Mouse (Mus musculus) intestine, embryonic 15.5 days (tissue): Measurements from ENCODE around the gene Crispld2. TPM values are rescaled to one million over a fixed set of nuclear protein-coding genes. Genes with fewer than 3 reads are reported as not detected.

Experiments used
- ATAC-seq: fragments of 200-750 bp; cut with Nextera tagmentation; 2 replicates; pipeline ENCODE4 v1.8.0; 2017; ENCODE audit warnings: moderate TSS enrichment, moderate library complexity
- H3K27ac ChIP-seq: fragments of 300-500 bp; sonication (generic); 2 replicates; pipeline ENCODE4 v1.5.1; 2015; ENCODE audit warnings: mild to moderate bottlenecking, inconsistent platforms
- H3K27me3 ChIP-seq: fragments of 300-500 bp; sonication (generic); replicated peaks from 2 replicates; pipeline ENCODE4 v1.6.1; 2015; ENCODE audit warnings: inconsistent platforms
- H3K36me3 ChIP-seq: fragments of 300-500 bp; sonication (generic); 2 replicates; pipeline ENCODE4 v1.6.1; 2015; ENCODE audit warnings: inconsistent platforms
- H3K4me1 ChIP-seq: fragments of 300-500 bp; sonication (generic); replicated peaks from 2 replicates; pipeline ENCODE4 v1.6.1; 2015; ENCODE audit warnings: inconsistent platforms
- H3K4me2 ChIP-seq: fragments of 300-500 bp; sonication (generic); replicated peaks from 2 replicates; pipeline ENCODE4 v1.6.1; 2015; ENCODE audit warnings: mild to moderate bottlenecking, inconsistent platforms
- H3K4me3 ChIP-seq: fragments of 300-500 bp; sonication (generic); replicated peaks from 2 replicates; pipeline ENCODE4 v1.5.1; 2015; ENCODE audit warnings: inconsistent platforms
- H3K9ac ChIP-seq: fragments of 300-500 bp; sonication (generic); 2 replicates; pipeline ENCODE4 v1.6.1; 2015; ENCODE audit warnings: inconsistent platforms
- H3K9me3 ChIP-seq: fragments of 300-500 bp; sonication (generic); 2 replicates; pipeline ENCODE4 v1.6.1; 2016; ENCODE audit warnings: inconsistent platforms
- WGBS: fragments of 180-500 bp; shearing (Covaris S2); methylation state at CpG from one replicate; pipeline ENCODE4 v1.1.7; 2015; 5-methylcytosine and 5-hydroxymethylcytosine counted together
- polyA plus RNA-seq: library from polyadenylated mRNA; unstranded; fragments of >200 nt; fragmentation: Nextera tagmentation; extraction: Ambion mirVana; gene quantifications from 2 replicates; pipeline ENCODE4 v1.2.1, GENCODE M21; 2015

Gene Crispld2
- polyA plus RNA-seq = 23.9 and 24.9 TPM in 2 replicates

- no peaks in the 10 kb centered on the region for H3K9me3 ChIP-seq
- peak within 1 kb of the TSS; percentile 42 for H3K4me3 ChIP-seq
- peak; percentile 91 for ATAC-seq
- 0 out of 2 replicates have a peak within 1 kb of the TSS, but pooled peaks have one; percentile 13 for H3K27ac ChIP-seq
- WGBS = under 1% methylated on average over 25 of the region's 25 CpGs
- peak within 1 kb of the TSS; percentile 63 for H3K4me2 ChIP-seq
- H3K4me1 ChIP-seq = peaks cover 15% of the 10 kb centered on the region
- no peaks in the 10 kb centered on the region for H3K36me3 ChIP-seq
- H3K9ac ChIP-seq = peak within 1 kb of the TSS; percentile 26
- H3K27me3 ChIP-seq = peaks cover 24% of the 10 kb centered on the region
Observed at GRCm38 (mm10) chr8:119992249-119992648, at the start of gene Crispld2. Crispld2 (plus strand) TSS chr8:119992438.

- H3K4me3 ChIP-seq = no peak overlapping the region
- no peaks in the 10 kb centered on the region for H3K9me3 ChIP-seq
- 81% methylated on average over 10 of the region's 10 CpGs for WGBS
- H3K9ac ChIP-seq = no peak overlapping the region
- H3K27me3 ChIP-seq = no peaks in the 10 kb centered on the region
- peaks cover 31% of the 10 kb centered on the region for H3K36me3 ChIP-seq
- no peak overlapping the region for H3K27ac ChIP-seq
- no peak overlapping the region for H3K4me2 ChIP-seq
- ATAC-seq = 0 out of 2 replicates have a peak, but pooled peaks have one; percentile 2
- peaks cover 9% of the 10 kb centered on the region for H3K4me1 ChIP-seq
Observed at GRCm38 (mm10) chr8:119943616-119944015, 48.6 kb upstream of the Crispld2 start.

GRCm38 (mm10) chr8:119944096-119944811 lies 48.0 kb upstream of the Crispld2 start:
- 55% methylated on average over 9 of the region's 9 CpGs for WGBS
- Histone ChIP-seq H3K9ac (no peak overlapping the region), H3K36me3 (peaks cover 34% of the 10 kb centered on the region), H3K27me3 (no peaks in the 10 kb centered on the region), H3K4me3 (no peak overlapping the region), H3K4me2 (no peak overlapping the region), H3K4me1 (peaks cover 9% of the 10 kb centered on the region), H3K27ac (no peak overlapping the region), H3K9me3 (no peaks in the 10 kb centered on the region)
- peak; percentile 51; the same call in 1 of the 2 replicates for ATAC-seq

- Histone ChIP-seq H3K4me2 (no peak overlapping the region), H3K36me3 (peaks cover 44% of the 10 kb centered on the region), H3K27ac (no peak overlapping the region), H3K9ac (no peak overlapping the region), H3K9me3 (no peaks in the 10 kb centered on the region), H3K4me1 (peaks cover 9% of the 10 kb centered on the region), H3K27me3 (no peaks in the 10 kb centered on the region), H3K4me3 (no peak overlapping the region)
- no peak for ATAC-seq
- 70% methylated on average over 8 of the region's 8 CpGs for WGBS
Observed at GRCm38 (mm10) chr8:119946326-119946865, 45.8 kb upstream of the Crispld2 start.

- WGBS = 73% methylated on average over 19 of the region's 19 CpGs
- H3K9ac ChIP-seq = no peak overlapping the region
- H3K4me2 ChIP-seq = no peak overlapping the region
- ATAC-seq = no peak
- peaks cover 40% of the 10 kb centered on the region for H3K36me3 ChIP-seq
- no peak overlapping the region for H3K4me3 ChIP-seq
- peaks cover 9% of the 10 kb centered on the region for H3K4me1 ChIP-seq
- H3K27ac ChIP-seq = no peak overlapping the region
- no peaks in the 10 kb centered on the region for H3K9me3 ChIP-seq
- H3K27me3 ChIP-seq = no peaks in the 10 kb centered on the region
Observed at GRCm38 (mm10) chr8:119947653-119948052, 44.6 kb upstream of the Crispld2 start.

GRCm38 (mm10) chr8:119948340-119948739 lies 43.9 kb upstream of the Crispld2 start:
- no peaks in the 10 kb centered on the region for H3K27me3 ChIP-seq
- H3K9ac ChIP-seq = no peak overlapping the region
- H3K27ac ChIP-seq = no peak overlapping the region
- H3K4me3 ChIP-seq = no peak overlapping the region
- no peaks in the 10 kb centered on the region for H3K9me3 ChIP-seq
- H3K4me1 ChIP-seq = peaks cover 9% of the 10 kb centered on the region
- H3K4me2 ChIP-seq = no peak overlapping the region
- WGBS = 84% methylated on average over 15 of the region's 15 CpGs
- ATAC-seq = no peak
- H3K36me3 ChIP-seq = peaks cover 46% of the 10 kb centered on the region

GRCm38 (mm10) chr8:119952282-119952681 lies 40.0 kb upstream of the Crispld2 start:
- Histone ChIP-seq H3K27me3 (no peaks in the 10 kb centered on the region), H3K4me3 (no peak overlapping the region), H3K9me3 (no peaks in the 10 kb centered on the region), H3K27ac (no peak overlapping the region), H3K36me3 (peaks cover 74% of the 10 kb centered on the region), H3K4me1 (no peaks in the 10 kb centered on the region), H3K4me2 (no peak overlapping the region), H3K9ac (no peak overlapping the region)
- no peak for ATAC-seq
- WGBS = 75% methylated on average over 7 of the region's 7 CpGs

GRCm38 (mm10) chr8:119952747-119953146 lies 39.5 kb upstream of the Crispld2 start:
- ATAC-seq = no peak
- no peak overlapping the region for H3K4me2 ChIP-seq
- H3K4me1 ChIP-seq = no peaks in the 10 kb centered on the region
- no peaks in the 10 kb centered on the region for H3K27me3 ChIP-seq
- WGBS = 87% methylated on average over 5 of the region's 5 CpGs
- H3K4me3 ChIP-seq = no peak overlapping the region
- peaks cover 74% of the 10 kb centered on the region for H3K36me3 ChIP-seq
- no peaks in the 10 kb centered on the region for H3K9me3 ChIP-seq
- no peak overlapping the region for H3K9ac ChIP-seq
- no peak overlapping the region for H3K27ac ChIP-seq

- Histone ChIP-seq H3K9me3 (no peaks in the 10 kb centered on the region), H3K4me3 (no peak overlapping the region), H3K36me3 (peaks cover 62% of the 10 kb centered on the region), H3K27me3 (no peaks in the 10 kb centered on the region), H3K9ac (no peak overlapping the region), H3K27ac (no peak overlapping the region), H3K4me1 (no peaks in the 10 kb centered on the region), H3K4me2 (no peak overlapping the region)
- ATAC-seq = no peak
- WGBS = 87% methylated on average over 8 of the region's 8 CpGs
Observed at GRCm38 (mm10) chr8:119955333-119955732, 36.9 kb upstream of the Crispld2 start.

- no peak for ATAC-seq
- peaks cover 43% of the 10 kb centered on the region for H3K36me3 ChIP-seq
Observed at GRCm38 (mm10) chr8:119958076-119958475, 34.2 kb upstream of the Crispld2 start.

GRCm38 (mm10) chr8:119960531-119961104 lies 31.6 kb upstream of the Crispld2 start:
- Histone ChIP-seq H3K4me1 (no peaks in the 10 kb centered on the region), H3K27me3 (no peaks in the 10 kb centered on the region), H3K9ac (no peak overlapping the region; the same call in 1 of the 2 replicates), H3K9me3 (no peaks in the 10 kb centered on the region), H3K4me3 (no peak overlapping the region), H3K27ac (no peak overlapping the region), H3K4me2 (no peak overlapping the region), H3K36me3 (peaks cover 18% of the 10 kb centered on the region)
- ATAC-seq = no peak
- WGBS = 57% methylated on average over 5 of the region's 5 CpGs

More at GRCm38 (mm10) chr8:119958076-119958475, 34.2 kb upstream of the Crispld2 start:
- H3K4me2 ChIP-seq = no peak overlapping the region
- 92% methylated on average over 10 of the region's 10 CpGs for WGBS
- no peaks in the 10 kb centered on the region for H3K9me3 ChIP-seq
- H3K27ac ChIP-seq = no peak overlapping the region
- no peak overlapping the region for H3K9ac ChIP-seq
- H3K4me1 ChIP-seq = no peaks in the 10 kb centered on the region
- no peaks in the 10 kb centered on the region for H3K27me3 ChIP-seq
- no peak overlapping the region for H3K4me3 ChIP-seq

- Histone ChIP-seq H3K27ac (no peak overlapping the region), H3K4me1 (no peaks in the 10 kb centered on the region), H3K36me3 (no peaks in the 10 kb centered on the region), H3K4me2 (no peak overlapping the region), H3K27me3 (no peaks in the 10 kb centered on the region), H3K9me3 (no peaks in the 10 kb centered on the region), H3K4me3 (no peak overlapping the region), H3K9ac (no peak overlapping the region)
- no peak for ATAC-seq
- 65% methylated on average over 4 of the region's 4 CpGs for WGBS
Observed at GRCm38 (mm10) chr8:119964859-119965258, 27.4 kb upstream of the Crispld2 start.
